Mouse (Mus musculus) ES-E14 (cell line): ENCODE measurements around the gene Taf9. TPM values are rescaled to one million over a fixed set of nuclear protein-coding genes. Genes with fewer than 3 reads are reported as not detected.

Experiments used
- DNase-seq: peaks from one replicate; pipeline ENCODE4 v3.0.0-alpha.2; 2013; ENCODE audit warnings: low read depth, low spot score
- H3K27ac ChIP-seq: 2 replicates; pipeline ENCODE4 v1.5.1; 2012; ENCODE audit warnings: low read depth, mild to moderate bottlenecking, low read length, moderate library complexity, mixed read lengths; ENCODE audit not compliant: poor library complexity, insufficient read depth, severe bottlenecking
- H3K36me3 ChIP-seq: 2 replicates; pipeline ENCODE4 v1.6.1; 2012; ENCODE audit warnings: mild to moderate bottlenecking, low read length, moderate library complexity, mixed read lengths; ENCODE audit not compliant: control insufficient read depth, poor library complexity, insufficient read depth, severe bottlenecking
- H3K4me1 ChIP-seq, 2 experiments: fragments of 150-350 bp in 1 of 2; sonication (generic) in 1 of 2; 2 replicates each; pipeline ENCODE4 v1.6.1; 2012; ENCODE audit warnings: low read length in 2 of 2, mild to moderate bottlenecking in 1 of 2, mixed read lengths in 1 of 2; ENCODE audit not compliant: control insufficient read depth in 2 of 2, insufficient read depth in 2 of 2, poor library complexity in 1 of 2
- H3K4me3 ChIP-seq, 2 experiments: fragments of 150-350 bp in 1 of 2; sonication (generic) in 1 of 2; 2 replicates each; pipeline ENCODE4 v1.5.1; 2012; ENCODE audit warnings: low read length in 2 of 2, low read depth in 1 of 2, mild to moderate bottlenecking in 1 of 2, mixed read lengths in 1 of 2; ENCODE audit not compliant: insufficient read depth in 1 of 2, poor library complexity in 1 of 2, severe bottlenecking in 1 of 2
- H3K9ac ChIP-seq: 2 replicates; pipeline ENCODE4 v1.6.1; 2012; ENCODE audit warnings: low read depth, mild to moderate bottlenecking, low read length, mixed read lengths; ENCODE audit not compliant: poor library complexity, insufficient read depth, severe bottlenecking
- H3K9me3 ChIP-seq: fragments of 150-350 bp; sonication (generic); 2 replicates; pipeline ENCODE4 v1.6.1; 2012; ENCODE audit warnings: low read depth, mild to moderate bottlenecking, low read length; ENCODE audit not compliant: control insufficient read depth, insufficient read depth
- CHD2 ChIP-seq: IDR thresholded peaks from 2 replicates; pipeline ENCODE4 v1.6.1; 2014; ENCODE audit warnings: mild to moderate bottlenecking, low read depth, low read length, inconsistent platforms
- HCFC1 ChIP-seq: IDR thresholded peaks from 2 replicates; pipeline ENCODE4 v1.6.1; 2012; ENCODE audit warnings: low read length, inconsistent platforms, borderline replicate concordance; ENCODE audit not compliant: insufficient read depth
- MAFK ChIP-seq: IDR thresholded peaks from 2 replicates; pipeline ENCODE4 v1.6.1; 2014; ENCODE audit warnings: mild to moderate bottlenecking, low read depth, low read length, inconsistent platforms; ENCODE audit not compliant: insufficient read depth
- ZC3H11A ChIP-seq: IDR thresholded peaks from 2 replicates; pipeline ENCODE4 v1.6.1; 2012; ENCODE audit warnings: low read depth, mild to moderate bottlenecking, inconsistent platforms, low read length, borderline replicate concordance
- ZNF384 ChIP-seq: IDR thresholded peaks from 2 replicates; pipeline ENCODE4 v1.6.1; 2012; ENCODE audit warnings: low read depth, low read length, inconsistent platforms
- in situ Hi-C, 2 experiments: fragments of 600-800 bp; cut with MboI; formaldehyde crosslinking; loops; one replicate each; pipeline ENCODE4 v1.15.1; 2025; ENCODE audit warnings: low sequenced_read_pairs in 2 of 2, inconsistent platforms in 1 of 2; ENCODE audit not compliant: unreplicated experiment in 2 of 2
- total RNA-seq: library from RNA; depleted of rRNA; stranded (reverse); fragments of 300-350 nt; gene quantifications from 2 replicates; pipeline ENCODE4 v1.2.3, GENCODE M21; 2012; rRNA removed

Gene Taf9
- total RNA-seq, 1 experiment = 15.2 TPM

GRCm38 (mm10) chr13:100698866-100699265 lies 47.5 kb downstream of the Taf9 start:
- no peaks in the 10 kb centered on the region for H3K4me1 ChIP-seq
- DNase-seq = no peak
- H3K4me3 ChIP-seq = no peak overlapping the region
- no peak overlapping the region for H3K9ac ChIP-seq
- no peaks in the 10 kb centered on the region for H3K9me3 ChIP-seq
- in situ Hi-C loops = no loop called here
- no peak for TF ChIP-seq HCFC1
- no peak for TF ChIP-seq ZNF384
- no peak for TF ChIP-seq CHD2
- no peak for TF ChIP-seq MAFK
- TF ChIP-seq ZC3H11A = no peak
- peaks cover 16% of the 10 kb centered on the region for H3K36me3 ChIP-seq
- H3K27ac ChIP-seq = no peak overlapping the region

GRCm38 (mm10) chr13:100703468-100703867 lies 52.1 kb downstream of the Taf9 start:
- H3K36me3 ChIP-seq = peaks cover 26% of the 10 kb centered on the region
- TF ChIP-seq CHD2 (no peak), HCFC1 (no peak), MAFK (no peak), ZC3H11A (no peak), ZNF384 (no peak)
- no peaks in the 10 kb centered on the region for H3K4me1 ChIP-seq
- no peak overlapping the region for H3K27ac ChIP-seq
- no peaks in the 10 kb centered on the region for H3K9me3 ChIP-seq
- no peak overlapping the region for H3K4me3 ChIP-seq
- peak; percentile 15 for DNase-seq
- in situ Hi-C loops = no loop called here
- H3K9ac ChIP-seq = no peak overlapping the region

Other genes with a start within 250 kb of the Taf9 start
- gene Naip1, start 198.7 kb upstream of the Taf9 start, total RNA-seq = 0.04 and 0.05 TPM in 2 replicates
- 39.6 and 39.7 TPM in 2 replicates for gene Gtf2h2, start 159.0 kb upstream of the Taf9 start, total RNA-seq
- gene Ocln, start 98.9 kb upstream of the Taf9 start, total RNA-seq = 6.2 and 17.1 TPM in 2 replicates
- 2.5 and 4.7 TPM in 2 replicates for gene Marveld2, start 34.6 kb upstream of the Taf9 start, total RNA-seq
- 112 and 162 TPM in 2 replicates for gene Ak6, start 600 bp upstream of the Taf9 start, total RNA-seq
- 22.0 and 31.3 TPM in 2 replicates for gene Rad17, start 528 bp upstream of the Taf9 start, total RNA-seq
- 1.7 and 2.3 TPM in 2 replicates for gene Ccdc125, start 18.1 kb downstream of the Taf9 start, total RNA-seq
- gene Cdk7, start 79.4 kb downstream of the Taf9 start, total RNA-seq = 60.0 and 83.6 TPM in 2 replicates
- 45.4 and 58.9 TPM in 2 replicates for gene Mrps36, start 93.1 kb downstream of the Taf9 start, total RNA-seq
- 31.6 and 39.9 TPM in 2 replicates for gene Cenph, start 124.3 kb downstream of the Taf9 start, total RNA-seq
- gene Ccnb1, start 135.0 kb downstream of the Taf9 start, total RNA-seq = 410 and 549 TPM in 2 replicates
- 85.6 and 102 TPM in 2 replicates for gene Slc30a5, start 181.8 kb downstream of the Taf9 start, total RNA-seq